Mouse (Mus musculus) heart, embryonic 14.5 days (tissue): ENCODE results near the gene Gm5134. TPM values are rescaled to one million over a fixed set of nuclear protein-coding genes. Genes with fewer than 3 reads are reported as not detected.

Source experiments
- ATAC-seq: fragments of 200-750 bp; cut with Nextera tagmentation; 2 replicates; pipeline ENCODE4 v1.8.0; 2017; ENCODE audit warnings: low read depth, moderate TSS enrichment; ENCODE audit not compliant: insufficient number of reproducible peaks, insufficient read depth, low FRiP score
- H3K27ac ChIP-seq, 2 experiments: fragments of 200-500 bp in 1 of 2; fragments of 300-500 bp in 1 of 2; sonication (generic) in 1 of 2; replicated peaks in 1 of 2; 2 replicates each; pipeline ENCODE4 v1.5.1; 2012 to 2014; ENCODE audit warnings: low read depth in 2 of 2, low read length in 2 of 2, control low read depth in 1 of 2, mild to moderate bottlenecking in 1 of 2, mixed read lengths in 1 of 2; ENCODE audit not compliant: control insufficient read depth in 1 of 2, insufficient read depth in 1 of 2
- H3K27me3 ChIP-seq: fragments of 300-500 bp; sonication (generic); 2 replicates; pipeline ENCODE4 v1.6.1; 2014; ENCODE audit warnings: mild to moderate bottlenecking, low read length, control low read depth; ENCODE audit not compliant: control insufficient read depth, insufficient read depth
- H3K36me3 ChIP-seq: fragments of 300-500 bp; sonication (generic); 2 replicates; pipeline ENCODE4 v1.6.1; 2014; ENCODE audit warnings: mild to moderate bottlenecking, control low read depth, low read length, mixed read lengths; ENCODE audit not compliant: control insufficient read depth, insufficient read depth
- H3K4me1 ChIP-seq, 2 experiments: fragments of 200-500 bp in 1 of 2; fragments of 300-500 bp in 1 of 2; sonication (generic) in 1 of 2; 2 replicates each; pipeline ENCODE4 v1.6.1; 2012 to 2014; ENCODE audit warnings: low read length in 2 of 2, control low read depth in 1 of 2, mixed read lengths in 1 of 2; ENCODE audit not compliant: control insufficient read depth in 2 of 2, insufficient read depth in 2 of 2
- H3K4me2 ChIP-seq: fragments of 300-500 bp; sonication (generic); 2 replicates; pipeline ENCODE4 v1.6.1; 2014; ENCODE audit warnings: mild to moderate bottlenecking, low read length
- H3K4me3 ChIP-seq, 2 experiments: fragments of 200-500 bp in 1 of 2; fragments of 300-500 bp in 1 of 2; sonication (generic) in 1 of 2; 2 replicates each; pipeline ENCODE4 v1.5.1; 2012 to 2014; ENCODE audit warnings: low read length in 2 of 2, mild to moderate bottlenecking in 2 of 2, control low read depth in 1 of 2, low read depth in 1 of 2, moderate library complexity in 1 of 2; ENCODE audit not compliant: control insufficient read depth in 1 of 2, insufficient read depth in 1 of 2
- H3K9ac ChIP-seq: fragments of 300-500 bp; sonication (generic); 2 replicates; pipeline ENCODE4 v1.6.1; 2014; ENCODE audit warnings: mild to moderate bottlenecking, low read length
- H3K9me3 ChIP-seq: fragments of 300-500 bp; sonication (generic); 2 replicates; pipeline ENCODE4 v1.6.1; 2016; ENCODE audit warnings: low read length, control low read depth; ENCODE audit not compliant: control insufficient read depth
- WGBS: fragments of 180-500 bp; shearing (Covaris S2); extraction: QIAGEN DNeasy Blood & Tissue Kit; methylation state at CpG from one replicate; pipeline ENCODE4 v1.1.7; 2014; 5-methylcytosine and 5-hydroxymethylcytosine counted together
- polyA plus RNA-seq: library from polyadenylated mRNA; unstranded; fragments of >200 nt; fragmentation: Nextera tagmentation; extraction: Ambion mirVana; gene quantifications from 2 replicates; pipeline ENCODE4 v1.2.1, GENCODE M21; 2014

The Gm5134 gene
- polyA plus RNA-seq, result not detected in 2 replicates

DNA sequence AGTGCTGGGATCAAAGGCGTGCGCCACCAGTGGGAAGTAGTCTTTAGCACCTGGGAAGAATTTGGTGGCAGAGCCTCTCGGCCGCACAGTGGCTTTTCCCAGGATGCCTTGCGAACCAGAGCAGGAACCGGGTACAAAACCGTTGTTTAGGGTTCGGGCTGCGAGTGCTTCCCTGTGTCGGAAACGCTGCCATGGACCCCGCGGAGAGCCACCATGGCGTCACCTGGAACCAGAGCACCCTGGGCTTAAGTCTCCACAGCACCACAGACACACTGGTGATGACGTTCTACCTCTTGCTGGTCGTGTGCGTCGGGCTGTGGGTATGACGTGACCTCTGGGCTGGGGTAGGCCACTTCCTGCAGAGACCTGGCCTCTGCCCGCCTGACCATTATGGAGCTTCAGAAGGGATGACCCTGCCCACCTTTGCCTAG lies at the start of gene Gm5134:
Gene Gm5134, plus strand, starts transcription at position 134 of the 431 bp plus-strand sequence.
- Histone ChIP-seq H3K4me3 (peak within 1 kb of the TSS; percentile 21 to 30), H3K9me3 (no peaks in the 10 kb centered on the region), H3K27ac (no peak within 1 kb of the TSS), H3K4me1 (peaks cover 8 to 11% of the 10 kb centered on the region in 2 experiments), H3K9ac (peak within 1 kb of the TSS; percentile 42; the same call in 1 of the 2 replicates), H3K4me2 (peak within 1 kb of the TSS; percentile 60), H3K27me3 (peaks cover 18% of the 10 kb centered on the region), H3K36me3 (no peaks in the 10 kb centered on the region)
- WGBS, result 14% methylated on average over 20 of the region's 20 CpGs
- no peak for ATAC-seq

DNA sequence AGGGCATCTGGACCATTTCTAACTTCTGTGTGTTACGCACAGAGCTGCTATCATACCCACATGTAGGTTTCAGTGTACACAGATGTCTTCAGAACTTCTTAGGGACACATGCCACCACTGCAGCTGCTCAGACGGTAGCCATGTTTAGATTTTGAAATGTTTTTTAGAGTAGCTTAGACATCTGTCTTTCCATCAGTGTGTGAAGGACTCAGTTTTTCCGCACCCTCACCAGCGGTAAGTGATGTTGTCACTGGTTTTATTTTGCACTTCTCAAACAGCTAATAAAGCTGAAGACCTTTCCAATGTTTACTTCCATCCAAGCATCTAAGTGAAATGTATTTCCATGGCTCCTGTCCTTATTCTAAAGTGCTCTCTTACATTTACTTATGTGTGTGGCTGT lies 47.4 kb upstream of the Gm5134 start:
- Histone ChIP-seq H3K9ac (no peak overlapping the region), H3K36me3 (peaks cover 95% of the 10 kb centered on the region), H3K4me2 (no peak overlapping the region), H3K27me3 (no peaks in the 10 kb centered on the region), H3K4me1 (no peaks in the 10 kb centered on the region), H3K9me3 (no peaks in the 10 kb centered on the region), H3K27ac (no peak overlapping the region), H3K4me3 (no peak overlapping the region)
- WGBS, result 94% methylated on average over 4 of the region's 4 CpGs
- no peak for ATAC-seq

DNA sequence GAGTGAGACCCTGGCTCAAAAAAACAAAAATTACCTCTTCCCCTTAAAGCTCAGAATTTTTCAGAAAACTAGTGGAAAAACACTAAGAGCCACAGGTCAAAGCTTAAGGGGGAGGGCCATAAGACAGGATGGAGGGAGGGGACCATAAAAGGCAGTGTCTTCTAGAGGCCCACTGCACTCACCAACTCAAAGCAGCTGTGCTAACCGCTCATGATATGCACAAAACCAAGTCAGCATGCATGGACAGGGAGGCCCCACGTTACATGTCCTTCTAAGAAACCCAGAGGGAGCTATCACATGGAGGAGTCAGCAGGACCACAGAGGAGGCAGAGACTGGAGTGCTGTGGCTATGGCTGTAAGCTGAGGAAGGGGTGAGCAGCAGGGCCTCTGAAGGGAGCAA lies 43.6 kb upstream of the Gm5134 start:
- Histone ChIP-seq H3K4me3 (no peak overlapping the region), H3K27ac (no peak overlapping the region), H3K4me2 (no peak overlapping the region), H3K9me3 (no peaks in the 10 kb centered on the region), H3K4me1 (peaks cover 3 to 10% of the 10 kb centered on the region in 2 experiments; a peak in 2 of 4 replicates), H3K36me3 (peaks cover 85% of the 10 kb centered on the region), H3K27me3 (no peaks in the 10 kb centered on the region), H3K9ac (no peak overlapping the region)
- WGBS, result 75% methylated on average over 2 of the region's 2 CpGs
- ATAC-seq, result no peak

DNA sequence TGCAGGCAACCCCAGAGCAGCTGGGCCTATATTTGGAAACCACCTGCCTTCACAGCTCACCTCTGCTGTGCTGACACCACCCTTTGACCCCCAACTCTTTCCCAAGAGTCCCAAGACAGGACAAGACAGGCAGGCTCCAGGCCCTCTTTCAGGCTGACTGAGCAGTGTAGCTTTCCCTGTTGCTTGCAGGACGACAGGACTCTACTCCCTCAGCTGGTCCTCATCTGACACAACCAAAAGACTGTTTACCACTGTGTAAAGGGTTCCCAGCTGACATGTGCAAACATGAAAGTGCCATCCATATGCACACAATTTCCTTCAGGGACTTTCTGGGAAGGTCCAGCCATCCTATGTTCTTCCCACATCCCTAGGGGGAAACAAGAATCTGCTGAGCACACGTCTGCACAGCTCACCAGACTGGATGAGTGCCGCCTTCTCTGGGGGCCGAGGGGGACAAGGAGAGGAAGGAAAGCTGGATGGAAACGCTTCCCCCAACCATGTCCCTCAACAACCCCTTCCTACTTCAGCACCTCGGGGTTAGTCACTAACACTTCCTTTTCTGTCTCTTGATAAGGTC lies 41.2 kb upstream of the Gm5134 start:
- WGBS, result 39% methylated on average over 6 of the region's 6 CpGs
- H3K9me3 ChIP-seq, result no peaks in the 10 kb centered on the region
- ATAC-seq, result no peak
- H3K27ac ChIP-seq, result no peak overlapping the region
- H3K4me3 ChIP-seq, result no peak overlapping the region
- peaks cover 3 to 12% of the 10 kb centered on the region in 2 experiments; a peak in 2 of 4 replicates for H3K4me1 ChIP-seq
- H3K36me3 ChIP-seq, result peaks cover 74% of the 10 kb centered on the region
- 0 out of 2 replicates have a peak overlapping the region, but pooled peaks have one; percentile 26 for H3K9ac ChIP-seq
- H3K4me2 ChIP-seq, result no peak overlapping the region
- no peaks in the 10 kb centered on the region for H3K27me3 ChIP-seq

DNA sequence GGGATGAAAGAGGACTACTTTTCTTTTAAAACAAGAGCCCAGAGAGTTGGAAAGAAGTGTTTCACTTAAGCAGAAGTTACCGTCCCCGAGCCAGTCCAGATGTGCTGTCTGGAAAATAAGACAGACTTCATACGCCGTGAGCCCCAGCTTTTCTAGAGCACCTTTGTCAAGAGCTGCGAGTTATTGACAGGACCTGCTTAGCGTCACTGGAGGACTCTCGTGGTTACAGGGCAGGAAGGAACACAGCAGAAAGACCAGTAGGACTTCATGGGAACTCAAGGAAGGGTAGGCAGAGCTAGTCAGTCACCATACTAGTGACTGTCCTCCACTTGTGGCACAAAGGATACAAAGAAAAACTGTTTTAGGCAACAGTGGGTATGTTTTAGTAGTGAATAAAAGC lies 38.8 kb upstream of the Gm5134 start:
- H3K9me3 ChIP-seq, result no peaks in the 10 kb centered on the region
- no peak overlapping the region for H3K27ac ChIP-seq
- no peak overlapping the region for H3K4me2 ChIP-seq
- H3K4me1 ChIP-seq, result peaks cover 4 to 33% of the 10 kb centered on the region in 2 experiments
- no peak overlapping the region for H3K9ac ChIP-seq
- no peak overlapping the region for H3K4me3 ChIP-seq
- H3K27me3 ChIP-seq, result no peaks in the 10 kb centered on the region
- 42% methylated on average over 7 of the region's 7 CpGs for WGBS
- ATAC-seq, result no peak
- H3K36me3 ChIP-seq, result peaks cover 68% of the 10 kb centered on the region

DNA sequence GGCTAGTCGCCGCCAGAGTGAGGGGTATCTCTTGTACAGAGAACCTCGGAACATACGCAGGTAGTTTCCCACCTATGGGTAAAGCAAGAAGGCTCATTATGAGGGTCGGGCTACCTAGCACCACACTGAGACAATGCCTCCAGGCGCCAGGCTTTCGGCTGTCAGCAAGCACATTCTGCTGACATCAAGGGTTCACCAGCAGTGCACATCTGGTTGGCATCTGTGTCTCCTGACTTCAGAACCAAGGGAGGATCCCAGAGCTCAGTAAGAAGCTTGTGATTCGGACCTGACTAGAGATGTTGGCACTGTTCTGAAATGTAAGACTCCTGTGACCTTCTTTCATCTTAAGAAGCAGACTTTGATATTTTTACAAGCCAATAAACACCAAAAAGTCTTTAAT lies 37.5 kb upstream of the Gm5134 start:
- H3K27ac ChIP-seq, result no peak overlapping the region
- WGBS, result 80% methylated on average over 8 of the region's 8 CpGs
- no peaks in the 10 kb centered on the region for H3K27me3 ChIP-seq
- no peak overlapping the region for H3K9ac ChIP-seq
- no peak overlapping the region for H3K4me3 ChIP-seq
- no peak overlapping the region for H3K4me2 ChIP-seq
- H3K36me3 ChIP-seq, result peaks cover 56% of the 10 kb centered on the region
- H3K9me3 ChIP-seq, result no peaks in the 10 kb centered on the region
- no peak for ATAC-seq
- peaks cover 5 to 34% of the 10 kb centered on the region in 2 experiments for H3K4me1 ChIP-seq

DNA sequence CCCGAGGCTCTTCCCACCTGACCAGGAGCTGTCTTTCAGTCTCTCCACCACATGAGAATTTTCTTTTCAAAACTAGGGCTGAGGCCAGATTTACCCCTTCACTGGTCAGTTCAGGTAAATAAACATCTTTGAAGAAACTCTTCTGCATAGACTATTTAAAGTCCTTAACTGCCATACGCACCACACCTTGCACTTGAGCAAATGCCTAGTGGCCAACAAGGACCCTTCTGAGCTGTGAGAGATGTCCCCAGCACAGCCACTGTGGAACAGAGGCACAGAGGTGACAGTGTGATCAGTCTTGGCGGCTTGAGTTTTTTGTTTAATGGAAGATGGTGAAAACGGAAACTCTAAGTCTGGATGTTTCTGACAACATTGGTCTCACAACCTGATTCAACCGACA lies 35.3 kb upstream of the Gm5134 start:
- Histone ChIP-seq H3K9me3 (no peaks in the 10 kb centered on the region), H3K4me2 (no peak overlapping the region), H3K4me1 (peaks cover 2 to 35% of the 10 kb centered on the region in 2 experiments), H3K27me3 (no peaks in the 10 kb centered on the region), H3K36me3 (peaks cover 50% of the 10 kb centered on the region), H3K27ac (no peak overlapping the region), H3K4me3 (no peak overlapping the region), H3K9ac (no peak overlapping the region)
- WGBS, result 83% methylated on average over 5 of the region's 5 CpGs
- ATAC-seq, result no peak
